Mouse (Mus musculus) ZHBTc4 (cell line): ENCODE measurements around the gene Vkorc1.
"Not testable (repeated sequence)": the region's sequence is repeated elsewhere in the genome, so short reads cannot be mapped to it uniquely, and the experiment has no call there.

Source experiments
- DNase-seq: peaks from one replicate; pipeline ENCODE4 v3.0.0-alpha.2; 2011; ENCODE audit warnings: low read depth, low spot score

The Vkorc1 gene

DNA sequence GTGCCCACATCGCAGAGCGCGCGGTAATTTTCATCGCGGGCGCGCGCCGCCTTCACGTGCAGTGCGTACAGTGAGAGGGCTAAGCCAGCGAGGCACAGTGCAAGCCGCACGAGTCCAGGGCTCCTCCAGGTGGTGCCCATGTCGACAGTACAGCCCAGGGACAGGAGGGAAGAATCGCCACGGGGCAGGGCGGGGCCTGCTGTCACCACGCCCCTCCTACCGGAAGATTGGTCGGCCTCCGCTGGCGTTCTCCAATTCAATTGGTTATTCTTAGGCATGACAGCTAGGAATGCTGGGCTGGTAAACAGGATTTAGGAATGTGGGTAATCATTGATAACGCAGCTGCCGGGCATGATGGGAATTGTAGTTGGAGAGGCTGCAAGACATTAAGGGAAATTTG lies at the start of gene Vkorc1, which contains the start of gene Gm21974:
TSS of gene Vkorc1 (minus strand) at position 176 of the 400 bp plus-strand sequence.
TSS of gene Gm21974 (minus strand) at position 13 of the 400 bp plus-strand sequence.
- DNase-seq, result peak; percentile 98

DNA sequence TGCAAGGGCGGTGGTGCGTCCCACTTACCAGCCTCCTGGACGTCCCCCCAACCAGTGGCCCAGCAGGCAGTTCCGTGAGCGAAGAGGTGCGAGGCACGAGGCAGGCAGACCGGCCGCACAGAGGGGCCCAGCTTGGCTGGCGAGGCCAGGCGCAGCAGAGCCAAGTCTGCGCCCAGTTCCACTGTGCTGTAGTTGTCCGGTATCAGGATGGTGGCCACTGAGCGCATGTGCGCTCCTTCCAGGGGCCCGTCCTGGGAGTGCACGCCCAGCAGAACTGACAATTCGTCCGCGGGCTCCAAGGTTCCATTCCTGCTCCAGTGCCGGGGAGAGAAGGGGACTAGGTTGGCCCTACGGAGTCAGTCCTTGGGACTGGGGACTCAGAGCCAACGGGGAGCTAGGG lies 49.2 kb upstream of the Vkorc1 start:
- DNase-seq, result peak; percentile 59

DNA sequence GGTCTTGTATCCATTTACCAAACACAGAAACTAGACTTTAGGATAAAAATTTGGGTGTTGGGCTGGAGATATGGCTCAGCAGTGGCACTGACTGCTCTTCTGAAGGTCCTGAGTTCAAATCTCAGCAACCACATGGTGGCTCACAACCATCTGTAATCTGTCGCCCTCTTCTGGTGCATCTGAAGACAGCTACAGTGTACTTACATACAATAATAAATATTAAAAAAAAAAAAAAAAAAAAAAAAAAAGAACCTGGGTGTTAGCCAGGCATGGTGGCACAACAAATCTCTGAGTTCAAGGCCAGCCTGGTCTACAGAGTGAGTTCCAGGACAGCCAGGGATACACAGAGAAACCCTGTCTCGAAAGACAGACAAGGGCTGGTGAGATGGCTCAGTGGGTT lies 46.7 kb upstream of the Vkorc1 start:
- not testable (repeated sequence) for DNase-seq

DNA sequence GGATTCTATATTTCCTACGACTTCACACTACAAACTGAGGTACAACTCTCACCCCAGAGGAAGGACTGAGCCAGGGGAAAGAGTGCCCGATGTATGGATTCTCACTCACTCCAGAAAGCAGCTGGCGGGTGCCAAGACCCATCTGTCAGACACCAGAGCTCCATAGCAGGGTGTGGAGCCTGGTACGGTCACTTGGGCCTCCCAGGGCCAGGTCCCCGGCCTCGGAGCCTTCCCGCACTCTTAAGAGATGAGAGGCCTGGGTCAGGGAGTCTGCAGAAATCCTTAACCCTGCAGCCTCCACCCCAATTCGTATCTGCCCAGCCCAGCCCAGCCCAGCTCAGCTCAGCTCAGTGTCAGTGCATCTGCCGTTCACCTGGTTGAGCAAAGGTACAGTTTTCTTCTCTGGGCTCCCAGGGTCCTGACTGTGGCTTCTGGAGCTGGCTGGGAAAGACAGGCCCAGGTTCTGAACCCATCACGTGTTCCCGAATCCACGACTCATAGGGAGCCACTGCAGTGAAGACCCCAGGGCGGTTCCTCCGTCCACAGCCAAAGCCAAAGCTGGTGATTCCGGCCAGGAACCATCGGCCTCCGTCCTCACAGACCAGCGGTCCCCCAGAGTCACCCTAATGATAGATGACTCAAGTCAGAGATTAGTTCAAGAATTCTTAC lies 40.9 kb upstream of the Vkorc1 start:
- peak; percentile 17 for DNase-seq

DNA sequence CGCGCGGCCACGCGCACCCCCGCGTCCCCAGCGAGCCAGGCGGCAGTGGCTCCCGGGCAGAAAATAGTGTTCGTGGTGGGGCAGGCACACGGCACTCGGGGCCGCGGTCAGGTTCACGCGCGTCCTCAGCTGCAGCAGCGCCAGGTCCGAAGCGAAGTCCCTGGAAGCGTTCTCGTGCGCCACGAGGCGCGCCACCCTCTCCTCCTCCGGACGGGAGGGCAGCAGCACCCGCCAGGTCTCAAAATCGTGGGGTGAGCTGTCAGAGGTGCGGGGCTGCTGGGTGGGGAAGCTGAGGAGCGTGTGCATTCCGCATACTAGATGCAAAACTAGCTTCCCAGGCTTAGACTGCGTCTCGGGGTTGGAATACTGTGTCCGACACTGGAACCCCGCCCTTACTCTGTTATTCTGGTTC lies 40.3 kb upstream of the Vkorc1 start:
- DNase-seq, result peak; percentile 74

DNA sequence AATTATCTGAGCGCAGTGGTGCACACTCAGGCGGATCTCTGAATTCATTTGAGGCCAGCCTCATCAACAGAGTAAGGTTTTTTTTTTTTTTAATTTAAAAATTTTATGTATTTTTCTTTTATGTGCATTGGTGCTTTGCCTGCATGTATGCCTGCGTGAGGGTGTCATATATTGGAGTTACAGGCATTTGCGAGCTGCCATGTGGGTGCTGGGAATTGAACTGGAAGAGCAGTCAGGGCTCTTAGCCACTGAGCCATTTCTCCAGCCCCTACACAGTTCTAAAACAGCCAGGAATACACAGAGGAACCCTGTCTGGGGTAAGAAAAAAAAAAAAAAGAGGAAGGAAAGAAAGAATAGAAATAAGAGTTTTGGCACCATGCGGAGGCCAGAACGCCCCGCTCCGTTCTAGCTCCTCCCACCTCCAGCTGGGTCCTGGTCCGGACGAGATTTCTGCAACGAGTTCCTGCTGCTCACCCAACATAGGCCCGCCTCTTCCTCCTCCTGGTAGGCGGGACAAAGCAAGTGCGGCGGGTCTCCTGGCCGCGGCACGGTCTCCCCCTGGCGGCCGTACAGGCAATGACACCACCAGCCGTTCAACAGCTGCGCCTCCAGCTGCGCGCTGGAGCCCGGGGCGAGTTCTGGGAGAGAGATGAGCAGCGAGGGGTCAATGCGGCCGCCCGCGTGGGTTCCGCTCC lies 39.8 kb upstream of the Vkorc1 start:
- peak; percentile 98 for DNase-seq

DNA sequence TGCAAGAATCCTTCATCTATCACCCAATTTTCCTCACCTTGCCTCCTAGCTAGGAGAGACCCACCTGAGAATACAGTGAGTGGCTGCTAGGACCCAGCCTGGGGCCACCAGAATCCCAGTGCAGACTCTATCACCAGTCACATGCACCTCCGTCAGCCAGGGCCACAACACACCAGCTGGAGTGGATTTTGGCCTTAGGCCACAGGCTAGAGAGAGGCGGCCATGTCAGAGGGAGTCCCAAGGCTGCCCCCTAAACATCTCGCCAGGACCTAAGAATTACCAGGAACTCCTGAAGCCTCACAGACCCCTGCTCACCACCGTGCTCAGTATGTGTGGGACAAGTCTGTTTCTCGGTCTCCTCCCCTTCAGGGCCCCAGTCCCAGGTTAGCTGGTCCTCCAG lies 38.7 kb upstream of the Vkorc1 start:
- DNase-seq, result no peak

DNA sequence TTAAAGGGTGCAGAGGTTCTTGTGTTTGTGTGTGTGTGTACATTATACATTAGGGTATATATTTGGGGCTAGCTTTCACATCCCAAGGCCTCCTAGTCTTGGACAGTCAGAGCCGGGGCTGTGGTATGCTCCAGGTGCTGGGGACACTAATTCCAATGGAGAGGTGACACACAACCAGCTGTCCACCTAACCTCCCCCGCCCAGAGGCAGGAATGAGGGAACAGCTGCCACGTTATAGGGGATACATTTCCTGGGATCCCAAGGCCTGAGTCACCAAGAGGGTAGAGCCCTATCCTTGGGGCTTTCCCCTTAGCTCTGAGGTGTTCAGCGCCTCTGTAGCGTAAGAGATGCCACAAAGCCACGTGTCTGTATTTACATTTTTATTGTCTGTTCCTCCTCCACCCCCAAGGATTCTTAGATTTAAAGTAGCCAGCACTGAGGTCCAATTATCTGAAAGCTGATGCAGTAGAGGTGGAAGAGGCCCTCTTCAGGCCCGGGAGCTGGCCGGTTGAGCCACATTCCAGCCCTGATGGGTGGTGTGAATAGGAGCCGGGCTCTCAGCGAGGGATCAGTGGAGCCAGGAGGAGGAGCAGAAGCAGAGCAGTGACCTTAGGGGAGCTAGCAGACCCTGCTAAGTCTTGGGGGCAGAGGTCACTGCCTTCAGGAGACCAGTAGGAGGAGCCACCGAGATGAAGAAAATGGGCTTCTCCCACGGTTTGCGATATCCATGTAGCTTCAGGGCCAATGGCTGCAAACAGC lies 37.0 kb upstream of the Vkorc1 start:
- DNase-seq, result peak; percentile 73

DNA sequence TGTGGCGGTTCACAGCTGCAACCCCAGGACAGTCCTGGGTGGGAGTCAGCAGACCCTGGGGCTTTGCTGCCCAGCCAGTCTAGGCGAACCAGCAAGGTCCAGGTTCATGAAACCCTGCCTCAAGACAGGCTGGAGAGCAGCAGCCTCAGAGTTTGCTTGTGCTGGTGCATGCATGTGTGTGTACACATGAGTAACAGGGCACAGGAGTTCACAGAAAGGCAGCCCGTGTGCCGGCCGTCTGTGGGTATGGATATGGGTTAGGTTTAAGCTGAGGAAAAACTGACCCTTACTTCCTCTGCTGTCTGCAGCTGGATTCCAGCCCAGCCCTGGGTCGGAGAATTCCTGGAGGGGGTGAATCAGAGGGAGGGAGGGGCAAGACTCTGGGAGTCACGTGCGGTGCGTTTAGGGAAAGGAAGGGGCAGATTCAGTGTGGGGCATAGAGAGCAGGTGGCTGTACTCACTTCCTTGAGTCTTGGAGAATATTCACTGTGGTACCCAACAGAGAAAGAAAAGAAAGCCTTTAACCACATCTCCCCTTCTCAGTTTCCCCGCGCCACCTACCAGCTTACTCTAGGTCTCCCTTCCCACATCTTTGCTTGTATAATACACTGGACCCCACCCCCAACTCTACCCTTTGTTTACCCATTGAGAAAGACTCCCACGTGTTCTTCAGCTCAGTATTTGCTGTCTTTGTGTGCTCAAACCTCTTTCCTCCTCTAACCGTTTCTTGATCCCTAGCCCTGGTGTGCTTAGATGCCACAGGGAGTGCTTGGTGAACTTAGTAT lies 36.1 kb upstream of the Vkorc1 start:
- peak; percentile 83 for DNase-seq

DNA sequence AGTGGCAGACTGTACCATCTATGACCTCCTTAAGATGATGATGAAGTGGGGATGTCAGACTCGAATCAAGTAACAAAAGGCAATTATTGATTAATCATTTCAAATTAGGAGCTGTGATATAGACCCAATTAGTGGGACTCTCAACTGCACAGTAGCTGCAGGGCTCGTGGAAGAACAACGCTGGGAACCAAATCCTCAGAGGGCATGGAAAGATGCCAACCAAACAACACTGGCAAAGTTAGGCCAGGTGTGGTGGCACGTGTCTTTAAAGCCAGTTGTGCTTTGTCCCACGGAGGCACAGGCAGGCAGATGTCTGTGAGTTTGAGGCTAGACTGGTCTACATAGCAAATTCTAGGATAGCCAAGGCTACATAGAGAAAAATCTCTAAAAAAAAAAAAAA lies 35.2 kb upstream of the Vkorc1 start:
- DNase-seq, result no peak

DNA sequence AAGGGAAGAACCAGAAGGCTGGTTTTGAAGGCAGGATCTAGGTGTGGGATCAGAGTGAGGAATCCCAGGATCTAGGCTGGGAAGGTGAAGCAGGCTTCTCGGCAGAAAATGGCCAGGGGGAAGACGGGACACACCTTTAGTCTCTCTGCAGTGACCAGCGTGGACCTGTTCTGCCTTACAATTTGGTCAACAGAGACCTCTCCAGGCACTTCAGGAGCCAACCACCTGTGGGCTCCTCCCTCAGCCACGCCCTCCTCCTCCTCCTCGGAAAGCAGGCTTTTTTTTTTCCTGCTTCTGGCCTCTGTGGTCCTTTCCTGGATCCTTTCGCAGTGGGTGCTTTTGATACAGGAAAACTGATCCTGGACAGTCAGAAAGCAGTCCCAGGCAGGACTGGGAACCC lies 34.5 kb upstream of the Vkorc1 start, which contains the start of gene Prss8:
TSS of gene Prss8 (minus strand) at position 182 of the 400 bp plus-strand sequence.
- DNase-seq, result no peak

DNA sequence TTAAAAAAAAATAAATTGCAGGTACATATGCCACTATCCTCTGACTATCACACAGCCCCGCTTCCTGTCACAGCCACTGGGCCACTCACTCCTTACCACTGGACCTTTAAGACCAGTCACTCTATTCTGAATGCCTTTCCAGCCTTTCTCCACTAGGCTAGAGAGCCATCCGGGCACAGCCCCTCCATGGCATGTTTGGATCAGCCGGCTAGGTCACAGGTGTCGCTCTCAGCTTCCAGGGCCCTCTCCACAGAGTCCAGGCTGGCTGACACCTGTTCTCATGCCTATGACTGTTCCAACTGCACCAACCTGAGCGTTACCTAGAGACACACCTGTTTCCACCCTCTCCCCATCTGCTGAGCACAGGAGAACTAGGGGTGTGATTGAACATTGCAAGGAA lies 33.2 kb upstream of the Vkorc1 start:
- peak; percentile 40 for DNase-seq

DNA sequence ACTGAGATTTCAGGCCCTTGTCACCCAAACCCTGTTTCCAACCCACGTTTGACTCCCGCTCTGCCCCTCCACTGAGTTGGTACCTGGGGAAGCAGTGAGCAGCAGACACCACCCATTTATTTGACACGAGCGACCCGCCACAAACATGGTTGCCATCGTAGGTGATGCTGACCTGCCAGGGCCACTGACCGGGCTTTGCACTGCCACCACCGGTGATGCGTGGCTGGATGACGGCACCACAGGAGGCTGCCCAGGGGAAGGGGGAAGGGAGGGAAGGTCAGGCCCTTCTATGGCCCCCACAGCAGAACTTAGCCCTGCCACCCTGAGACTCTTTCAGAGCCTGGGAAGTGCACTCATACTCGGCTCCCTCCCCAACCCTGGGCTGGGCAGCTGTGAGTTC lies 32.3 kb upstream of the Vkorc1 start:
- no peak for DNase-seq

DNA sequence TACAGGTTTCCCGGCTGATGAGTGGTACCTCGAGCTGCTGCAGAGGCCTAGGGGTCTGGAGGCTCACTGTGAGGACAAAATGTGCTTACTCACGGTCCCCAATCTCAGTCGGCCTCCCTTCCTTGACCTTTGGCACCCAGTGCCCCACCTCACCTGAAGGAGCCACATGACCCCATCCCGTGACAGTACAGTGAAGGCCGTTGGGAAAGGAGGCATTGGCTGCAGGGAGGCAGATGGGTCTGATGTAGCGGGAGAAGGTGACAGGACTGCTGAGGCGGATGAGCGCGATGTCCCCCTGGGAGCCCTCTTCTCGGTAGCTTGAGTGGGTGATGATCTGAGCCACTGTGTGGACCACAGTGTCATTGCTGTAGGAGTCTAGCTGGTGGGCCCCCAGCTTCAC lies 31.4 kb upstream of the Vkorc1 start:
- no peak for DNase-seq

DNA sequence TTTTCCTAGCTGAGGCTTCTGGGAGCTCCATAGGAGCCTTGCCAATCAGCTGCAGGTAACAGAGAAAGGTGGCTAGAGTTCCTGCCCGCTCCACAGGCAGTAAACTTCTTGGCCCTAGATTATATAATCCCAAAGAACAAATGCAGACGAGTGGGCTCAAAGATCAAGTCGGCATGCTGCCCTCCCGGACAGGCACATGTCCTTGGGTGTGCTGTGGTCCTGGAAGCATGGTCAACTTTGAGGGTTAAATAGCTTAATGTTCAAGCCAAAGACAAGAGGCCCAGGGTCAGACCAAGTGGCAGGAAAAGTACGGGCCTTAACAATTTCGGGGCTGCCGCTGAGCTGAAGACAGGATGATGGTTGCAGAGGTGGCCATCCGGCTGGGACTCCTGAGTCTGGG lies 30.6 kb upstream of the Vkorc1 start:
- no peak for DNase-seq

DNA sequence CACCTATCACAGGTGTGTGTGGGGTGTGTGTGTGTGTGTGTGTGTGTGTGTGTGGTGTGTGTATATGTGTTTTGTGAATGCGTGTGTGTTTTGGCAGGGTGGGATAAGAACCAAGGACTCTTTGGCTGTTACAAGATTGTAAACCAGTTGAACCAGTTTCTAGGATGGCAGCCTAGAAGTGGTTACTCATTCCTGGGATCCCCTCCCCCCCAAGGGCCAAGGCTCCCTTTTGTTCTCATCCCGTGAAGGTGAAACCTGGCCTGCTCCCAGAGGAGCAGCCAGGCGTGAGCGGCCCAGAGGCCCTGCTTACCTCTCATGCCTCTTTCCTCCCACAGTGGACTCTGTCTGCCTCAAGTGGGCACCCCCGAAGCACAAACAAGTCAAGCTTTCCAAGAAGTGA lies 29.8 kb upstream of the Vkorc1 start:
- no peak for DNase-seq

DNA sequence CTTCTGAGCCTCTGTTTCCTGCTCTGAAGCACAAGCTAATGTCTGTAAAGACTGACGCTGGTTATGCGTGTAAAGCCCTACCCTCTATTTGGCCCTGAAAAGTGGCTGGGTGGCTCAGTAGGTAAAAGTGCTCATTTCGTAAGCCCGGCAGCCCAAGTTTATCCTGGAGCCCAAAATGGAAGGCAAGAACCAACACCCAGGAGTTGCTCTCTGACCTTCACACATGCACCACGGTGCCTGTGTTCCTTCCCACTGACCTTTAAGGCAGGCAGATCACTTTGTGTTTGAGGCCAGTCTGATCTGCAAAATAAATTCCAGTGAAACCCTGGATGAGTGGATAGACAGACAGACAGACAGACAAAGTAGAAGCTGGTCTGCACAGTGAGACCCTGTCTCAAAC lies 28.3 kb upstream of the Vkorc1 start:
- no peak for DNase-seq

DNA sequence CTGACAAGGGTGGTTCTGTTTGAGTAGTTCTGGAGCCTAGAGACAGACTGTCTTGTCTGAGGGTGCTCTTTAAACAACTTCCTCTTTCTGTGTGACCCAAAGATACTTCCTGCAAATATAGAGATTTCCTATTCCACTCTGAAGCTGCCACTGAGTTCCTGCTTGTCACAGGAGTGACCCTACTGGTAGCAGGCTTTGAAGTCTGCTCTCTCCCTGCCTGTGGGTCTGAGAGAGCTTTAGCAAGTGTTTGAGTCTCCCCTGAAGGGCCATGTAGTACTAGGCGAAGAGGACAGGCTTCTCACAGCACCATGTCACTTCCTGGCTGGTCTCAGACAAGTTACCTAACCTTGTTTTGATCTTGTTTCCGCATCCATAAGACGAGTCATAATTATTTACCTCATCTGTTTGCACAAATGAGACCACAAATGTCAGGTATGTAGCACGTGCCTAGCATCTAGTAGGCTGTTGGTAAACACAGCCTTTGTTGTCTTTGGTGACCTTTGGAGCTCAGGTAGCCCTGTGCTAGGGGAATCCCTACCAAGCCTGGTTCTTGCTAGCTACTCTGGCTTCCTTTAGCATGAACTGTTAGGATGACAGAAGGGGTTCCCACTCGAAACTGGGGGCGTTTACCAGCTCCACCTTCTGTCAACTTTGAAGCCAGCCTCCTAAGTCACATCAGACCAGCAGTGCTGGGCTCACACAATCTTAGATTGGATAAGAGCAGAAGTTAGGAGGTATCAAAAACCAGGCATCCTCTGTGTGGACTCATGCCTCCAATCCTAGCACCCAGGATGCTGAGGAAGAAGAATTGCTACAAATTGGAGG lies 27.2 kb upstream of the Vkorc1 start:
- DNase-seq, result no peak

DNA sequence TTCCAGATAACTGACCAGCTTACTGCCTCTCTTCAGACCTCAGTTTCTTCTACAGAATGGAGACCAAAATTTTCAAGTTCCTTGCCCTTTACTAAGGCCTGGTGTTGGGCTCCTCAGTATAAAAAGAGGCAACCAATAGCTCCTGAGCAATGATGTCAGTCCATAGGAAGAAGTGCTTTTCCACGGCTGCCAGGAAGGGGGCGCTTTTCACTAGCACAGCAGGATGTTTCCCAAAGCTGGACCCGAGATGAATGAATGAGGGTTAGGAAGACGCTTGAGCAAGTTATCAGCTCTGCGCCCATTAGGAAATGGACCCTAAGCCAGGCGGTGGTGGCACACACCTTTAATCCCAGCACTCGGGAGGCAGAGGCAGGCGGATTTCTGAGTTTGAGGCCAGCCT lies 26.1 kb upstream of the Vkorc1 start:
- no peak for DNase-seq

DNA sequence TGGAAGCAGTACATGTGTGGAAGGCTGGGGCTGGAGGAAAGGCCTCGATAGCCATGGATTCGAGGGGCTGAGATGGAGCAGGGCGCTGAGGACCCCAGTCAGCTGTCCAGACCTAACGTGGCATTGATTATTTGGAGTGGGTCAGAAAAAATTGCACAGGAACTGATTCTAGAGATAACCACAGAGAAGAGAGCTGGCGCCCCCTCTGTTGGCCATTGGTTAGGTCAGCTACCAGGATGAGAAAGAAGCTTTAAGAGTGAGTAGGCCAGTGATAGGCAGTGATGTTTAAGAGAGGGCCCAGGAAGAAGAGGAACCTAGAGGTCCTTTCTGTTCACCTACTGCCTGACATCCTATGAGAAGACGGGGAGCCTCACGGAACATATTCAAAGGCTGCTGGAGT lies 23.9 kb upstream of the Vkorc1 start:
- DNase-seq, result peak; percentile 61

DNA sequence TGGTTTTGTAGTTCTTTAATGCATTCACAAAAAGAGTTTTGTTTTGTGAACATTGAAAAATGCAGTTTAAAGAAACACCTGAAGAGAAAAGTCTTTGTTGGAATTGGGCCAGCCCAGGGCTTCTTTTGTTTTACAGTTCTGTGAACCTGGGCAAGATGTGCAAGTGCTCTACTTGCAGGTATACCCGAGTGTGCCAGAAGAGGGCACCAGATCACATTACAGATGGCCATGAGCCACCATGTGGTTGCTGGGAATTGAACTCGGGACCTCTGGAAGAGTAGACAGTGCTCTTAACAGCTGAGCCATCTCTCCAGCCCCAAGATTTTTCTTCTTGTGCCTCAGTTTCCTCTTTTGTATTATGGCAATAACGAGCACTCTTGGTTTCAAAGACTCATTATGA lies 22.8 kb upstream of the Vkorc1 start:
- peak; percentile 88 for DNase-seq
